Mouse (Mus musculus) brain, embryonic 14.5 days (tissue): ENCODE measurements around the gene Pdlim7.

Source experiments
- CTCF ChIP-seq: fragments of 200-500 bp; IDR thresholded peaks from 2 replicates; pipeline ENCODE4 v1.5.1; 2012; ENCODE audit warnings: inconsistent platforms, mild to moderate bottlenecking, moderate library complexity, borderline replicate concordance; ENCODE audit not compliant: insufficient read depth, insufficient read length; ENCODE audit errors: extremely low read depth
- POLR2A ChIP-seq: fragments of 200-500 bp; IDR thresholded peaks from 2 replicates; pipeline ENCODE4 v1.6.1; 2012; ENCODE audit warnings: mild to moderate bottlenecking, inconsistent platforms, borderline replicate concordance; ENCODE audit not compliant: poor library complexity, insufficient read depth, insufficient read length, severe bottlenecking; ENCODE audit errors: extremely low read depth

GRCm38 (mm10) chr13:55527834-55528772 lies 14.6 kb upstream of the Pdlim7 start:
- TF ChIP-seq CTCF (no peak), POLR2A (no peak)
